Mouse (Mus musculus) heart, postnatal 36 days (tissue): ENCODE data around the gene Pigh. TPM values are rescaled to one million over a fixed set of nuclear protein-coding genes. Genes with fewer than 3 reads are reported as not detected.

Experiments
- total RNA-seq, 2 experiments: library from RNA; stranded (reverse); gene quantifications; 2 replicates each; pipeline ENCODE4 v1.2.3; 2021

Gene Pigh
- total RNA-seq, 2 experiments from 2014 or later = 2.9 to 3.5 TPM

Other genes starting within 250 kb of the Pigh start
- 10 to 100 TPM; 81.1 to 83.5 TPM for gene Atp6v1d, start 228.0 kb downstream of the Pigh start, total RNA-seq
- 10 to 100 TPM; 52.1 to 59.3 TPM for gene Eif2s1, start 227.8 kb downstream of the Pigh start, total RNA-seq
- gene Plek2, start 182.7 kb downstream of the Pigh start, total RNA-seq = under 1 TPM; 0.36 to 0.60 TPM
- gene Tmem229b, start 82.0 kb downstream of the Pigh start, total RNA-seq = 1 to 10 TPM; 2.6 to 5.4 TPM
- gene Plekhh1, start 60.5 kb downstream of the Pigh start, total RNA-seq = 1 to 10 TPM; 1.6 to 2.1 TPM
- gene Arg2, start 41.1 kb upstream of the Pigh start, total RNA-seq = not detected
- gene Vti1b, start 83.0 kb upstream of the Pigh start, total RNA-seq = 10 to 100 TPM; 84.1 to 92.4 TPM
- gene Rdh11, start 102.6 kb upstream of the Pigh start, total RNA-seq = 1 to 10 TPM; 3.3 to 3.5 TPM
- not detected for gene Rdh12, start 119.3 kb upstream of the Pigh start, total RNA-seq
- 10 to 100 TPM; 14.2 to 17.6 TPM for gene Zfyve26, start 206.7 kb upstream of the Pigh start, total RNA-seq
- under 1 TPM; 0.53 to 0.60 TPM for gene Rad51b, start 207.6 kb upstream of the Pigh start, total RNA-seq